Mouse (Mus musculus) MN1 (cell line): Measurements from ENCODE around the gene Insm2.
"Not testable (repeated sequence)": the region's sequence is repeated elsewhere in the genome, so short reads cannot be mapped to it uniquely, and the experiment has no call there.

Experiments
- DNase-seq: peaks from one replicate; pipeline ENCODE4 v3.0.0-alpha.2; 2016; ENCODE audit warnings: low spot score

Gene Insm2

GRCm38 (mm10) chr12:55598887-55599561, at the start of gene Insm2:
Gene Insm2, plus strand, starts transcription at chr12:55599427.
- DNase-seq: no peak

- DNase-seq: not testable (repeated sequence)
These were observed 44.3 kb upstream of the Insm2 start for GRCm38 (mm10) chr12:55554901-55555300.

- no peak for DNase-seq
These were observed 41.4 kb upstream of the Insm2 start for GRCm38 (mm10) chr12:55557866-55558265.

- no peak for DNase-seq
These were observed 39.9 kb upstream of the Insm2 start for GRCm38 (mm10) chr12:55559184-55559855.

GRCm38 (mm10) chr12:55560025-55560690, 39.1 kb upstream of the Insm2 start:
- no peak for DNase-seq

- DNase-seq: no peak
These were observed 35.5 kb upstream of the Insm2 start for GRCm38 (mm10) chr12:55563742-55564141.

- DNase-seq: no peak
These were observed 34.9 kb upstream of the Insm2 start for GRCm38 (mm10) chr12:55564187-55564963.

- no peak for DNase-seq
These were observed 34.0 kb upstream of the Insm2 start, which contains the start of gene Aldoart2 for GRCm38 (mm10) chr12:55565206-55565605. Gene Aldoart2, plus strand, starts transcription at chr12:55565239.

- DNase-seq: no peak
These were observed 33.4 kb upstream of the Insm2 start for GRCm38 (mm10) chr12:55565867-55566266.

- DNase-seq: no peak
These were observed 32.4 kb upstream of the Insm2 start for GRCm38 (mm10) chr12:55566837-55567236.

- no peak for DNase-seq
These were observed 30.8 kb upstream of the Insm2 start for GRCm38 (mm10) chr12:55568466-55568865.

- no peak for DNase-seq
These were observed 29.6 kb upstream of the Insm2 start for GRCm38 (mm10) chr12:55569676-55570075.

- DNase-seq: no peak
These were observed 28.6 kb upstream of the Insm2 start for GRCm38 (mm10) chr12:55570646-55571045.

GRCm38 (mm10) chr12:55571181-55571580, 28.0 kb upstream of the Insm2 start:
- DNase-seq: no peak

- DNase-seq: no peak
These were observed 27.6 kb upstream of the Insm2 start for GRCm38 (mm10) chr12:55571661-55572060.

GRCm38 (mm10) chr12:55573089-55573488, 26.1 kb upstream of the Insm2 start:
- DNase-seq: no peak

GRCm38 (mm10) chr12:55573794-55574193, 25.4 kb upstream of the Insm2 start:
- DNase-seq: no peak

GRCm38 (mm10) chr12:55586936-55587335, 12.3 kb upstream of the Insm2 start:
- DNase-seq: not testable (repeated sequence)

- no peak for DNase-seq
These were observed 715 bp upstream of the Insm2 start for GRCm38 (mm10) chr12:55598537-55598886.

- DNase-seq: no peak
These were observed 644 bp downstream of the Insm2 start for GRCm38 (mm10) chr12:55599639-55600502.

- no peak for DNase-seq
These were observed 1.3 kb downstream of the Insm2 start for GRCm38 (mm10) chr12:55600503-55600994.
